Mouse (Mus musculus) right cerebral cortex, postnatal 4 days (tissue): ENCODE measurements around the gene Coro2a.

Source experiments
- DNase-seq: peaks from one replicate; pipeline ENCODE4 v3.0.0-alpha.2; 2022

Gene Coro2a

GRCm38 (mm10) chr4:46555762-46556161 lies 46.2 kb downstream of the Coro2a start:
- DNase-seq: no peak

DNA sequence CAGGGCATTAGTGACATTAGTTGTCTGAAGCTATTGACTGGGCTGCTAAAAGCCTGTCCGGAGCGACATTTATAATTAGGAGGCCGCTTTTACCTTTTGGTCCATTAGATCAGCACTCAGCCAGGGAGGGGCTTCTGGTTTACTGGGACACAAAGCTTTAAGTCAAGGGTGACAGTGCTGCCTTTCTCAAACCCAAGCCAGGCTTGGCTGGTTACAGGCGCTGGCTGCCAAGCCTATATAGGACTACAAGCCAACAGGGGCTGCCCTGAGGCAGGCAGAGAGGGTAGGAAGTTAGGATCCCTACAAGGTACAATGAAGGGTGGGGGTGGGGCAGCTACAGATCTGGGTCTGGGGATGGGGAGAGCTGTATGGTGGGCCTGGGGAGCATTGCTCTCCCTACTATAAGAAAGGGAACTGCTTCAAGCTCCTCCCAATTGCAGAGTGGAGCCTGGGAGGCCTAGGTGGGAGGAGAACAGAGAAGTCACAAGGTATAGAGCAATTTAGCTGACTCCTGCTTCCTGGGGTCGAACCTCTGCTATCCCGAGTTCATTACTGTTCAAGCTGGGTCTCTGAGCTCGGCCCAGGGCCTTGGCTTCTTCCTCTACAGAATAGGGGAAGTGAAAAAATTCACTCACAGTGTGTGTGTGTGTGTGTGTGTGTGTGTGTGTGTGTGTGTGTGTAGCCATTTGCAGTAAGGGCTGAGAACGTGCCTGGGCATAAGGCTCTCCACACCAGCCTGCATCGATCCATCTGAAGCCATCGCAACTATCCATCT lies 47.5 kb downstream of the Coro2a start:
- DNase-seq: no peak

DNA sequence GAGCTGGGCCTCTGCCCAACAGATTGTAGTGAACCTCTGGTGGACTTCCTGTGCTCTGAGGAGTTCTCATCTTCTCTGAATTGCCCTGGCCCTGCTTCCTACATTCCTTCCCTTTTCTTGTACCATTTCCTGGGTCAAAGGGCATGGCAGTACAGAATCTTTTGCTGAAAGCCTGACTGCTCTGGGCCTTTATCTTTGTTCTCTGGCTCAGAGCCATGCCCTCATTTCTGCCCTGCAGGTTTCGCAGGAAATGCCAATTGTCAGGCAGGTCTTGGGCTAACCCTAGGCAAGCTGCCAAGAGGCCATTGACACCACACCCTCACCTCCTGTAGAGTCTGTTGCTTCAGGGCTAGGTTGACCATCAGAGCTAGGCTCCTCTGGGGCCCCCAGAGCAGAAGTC lies 48.1 kb downstream of the Coro2a start:
- no peak for DNase-seq

- DNase-seq: no peak
Measured at GRCm38 (mm10) chr4:46550406-46550805, 51.6 kb downstream of the Coro2a start.

DNA sequence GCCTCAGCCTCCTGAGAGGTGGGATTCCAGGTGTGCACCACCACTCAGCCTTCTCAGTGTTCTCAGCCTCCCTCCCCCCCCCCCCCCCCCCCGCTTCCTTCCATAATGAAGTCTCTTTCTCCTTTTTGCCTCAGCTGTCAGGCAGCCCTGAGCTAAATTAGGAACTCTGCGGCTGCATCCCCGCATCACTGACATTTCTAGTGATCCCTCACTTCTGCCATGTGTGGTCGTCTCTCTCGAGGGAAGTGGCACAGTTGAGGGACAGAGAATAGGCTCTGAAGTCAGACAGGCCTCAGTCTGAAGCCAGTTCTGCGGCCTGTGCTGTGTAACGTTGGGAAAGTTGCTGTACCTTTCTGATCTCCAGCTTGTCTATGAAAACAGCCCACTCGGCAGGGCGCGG lies 52.0 kb downstream of the Coro2a start:
- no peak for DNase-seq

DNA sequence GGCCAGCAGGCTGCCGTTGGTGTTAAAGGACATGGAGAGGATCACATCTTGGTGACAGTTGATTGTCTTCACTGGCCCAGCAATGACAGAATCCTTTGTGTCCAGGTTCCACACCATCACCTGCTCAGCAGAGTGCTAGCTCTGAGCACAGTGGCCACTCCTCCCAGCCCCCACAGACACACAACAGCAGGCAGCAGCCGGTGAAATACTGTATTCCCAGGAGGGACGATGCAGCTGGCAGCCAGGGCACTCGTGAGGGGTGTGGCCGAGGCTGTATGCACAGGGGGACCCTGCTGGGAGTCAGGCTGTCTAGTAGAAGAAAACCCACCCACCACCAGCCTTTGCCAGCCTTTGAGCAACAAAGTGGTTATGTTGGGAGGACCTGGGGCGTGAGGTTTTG lies 55.3 kb downstream of the Coro2a start:
- DNase-seq: no peak

GRCm38 (mm10) chr4:46545498-46545897 lies 56.5 kb downstream of the Coro2a start:
- no peak for DNase-seq

DNA sequence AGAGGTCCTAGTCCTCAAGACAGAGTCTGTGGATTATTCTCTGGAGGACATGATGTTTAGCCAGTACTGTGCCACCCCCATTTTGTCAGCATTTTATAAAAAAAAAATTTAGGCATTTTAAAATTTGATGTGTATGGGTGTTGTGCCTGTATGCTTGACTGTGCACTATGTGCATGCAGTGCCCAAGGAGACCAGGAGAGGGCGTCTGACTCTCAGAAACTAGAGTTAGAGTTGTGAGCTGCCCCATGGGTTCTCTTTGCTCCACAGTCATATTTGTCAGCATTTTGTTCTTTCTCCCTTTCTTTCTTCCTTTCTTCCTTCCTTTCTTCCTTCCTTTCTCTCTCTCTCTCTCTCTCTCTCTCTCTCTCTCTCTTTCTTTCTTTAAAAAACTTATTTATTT lies 57.7 kb downstream of the Coro2a start:
- DNase-seq: peak; percentile 53

DNA sequence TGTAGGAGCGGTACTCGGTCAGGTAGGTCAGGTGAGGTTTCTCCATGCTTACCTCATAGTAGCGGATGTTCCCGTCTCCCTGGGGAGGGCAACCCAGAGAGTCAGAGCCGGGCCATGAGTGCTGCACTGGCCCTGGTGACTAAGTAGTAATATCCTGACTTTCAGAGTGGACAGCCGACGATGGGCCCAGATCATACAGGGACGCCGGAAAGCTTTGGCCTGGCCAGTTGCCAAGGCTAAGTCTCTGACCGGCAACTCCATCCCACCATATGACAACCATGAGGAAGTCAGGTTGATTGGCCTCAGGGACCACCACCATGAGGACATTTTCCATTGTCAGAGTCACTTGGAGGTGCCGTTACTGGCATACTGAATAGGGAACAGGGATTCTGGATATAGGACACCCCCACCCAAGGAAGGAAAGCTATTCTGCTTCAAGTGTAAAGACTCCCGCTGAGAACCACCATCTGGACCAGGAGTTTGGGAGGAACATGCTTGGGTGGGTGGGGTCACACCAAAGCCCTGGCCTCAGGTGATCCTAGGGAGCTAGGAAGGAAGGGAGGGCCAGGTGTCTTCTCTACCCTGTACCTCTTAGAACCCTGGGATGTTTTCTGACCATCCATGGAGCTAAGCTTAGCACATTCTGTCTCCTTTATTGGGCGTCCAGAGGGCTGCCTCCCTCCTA lies 58.5 kb downstream of the Coro2a start:
- no peak for DNase-seq

GRCm38 (mm10) chr4:46541707-46542106 lies 60.3 kb downstream of the Coro2a start:
- DNase-seq: no peak

GRCm38 (mm10) chr4:46539167-46539566 lies 62.8 kb downstream of the Coro2a start:
- no peak for DNase-seq

GRCm38 (mm10) chr4:46535840-46536361 lies 66.1 kb downstream of the Coro2a start, which contains the start of gene Trim14:
Trim14 (minus strand) TSS chr4:46536141.
- DNase-seq: no peak

GRCm38 (mm10) chr4:46535094-46535830 lies 66.7 kb downstream of the Coro2a start:
- DNase-seq: no peak

DNA sequence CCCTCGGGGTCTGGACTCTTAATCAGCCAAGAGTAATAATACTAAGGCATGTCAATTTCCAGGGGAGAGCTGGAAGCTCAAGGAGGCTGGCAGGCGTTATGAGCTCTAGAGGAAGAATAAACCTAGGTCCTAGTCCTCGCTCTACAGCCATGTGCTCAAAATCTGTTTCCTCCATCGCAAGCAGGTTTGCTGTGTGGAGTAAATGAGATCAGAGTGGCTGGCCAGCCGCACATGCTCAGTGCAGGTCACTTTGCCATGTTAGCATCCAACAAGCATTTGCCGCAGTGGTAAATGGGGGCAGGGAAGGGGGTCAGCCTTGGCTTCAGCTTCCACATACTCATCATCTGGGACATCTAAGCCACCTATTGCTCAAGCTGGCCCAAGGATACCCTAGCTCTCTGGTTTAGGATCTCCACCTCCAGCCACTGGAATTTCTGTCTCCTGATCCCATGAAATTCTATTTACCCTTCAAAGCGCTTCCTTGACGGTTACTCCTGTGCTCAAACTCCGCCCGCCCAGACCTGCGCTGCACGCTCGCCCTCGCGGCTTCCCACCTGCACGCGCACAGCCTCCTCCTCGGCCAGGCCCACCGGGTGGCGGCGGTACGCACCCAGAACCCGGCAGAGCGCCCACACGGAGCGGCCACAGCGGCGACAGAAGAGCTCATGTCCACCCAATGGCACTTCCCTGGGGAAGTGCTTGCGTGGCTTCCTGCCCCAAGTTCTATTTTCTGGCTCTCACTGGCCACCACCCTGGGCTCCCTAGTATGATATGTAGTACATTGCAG lies 67.9 kb downstream of the Coro2a start:
- no peak for DNase-seq

DNA sequence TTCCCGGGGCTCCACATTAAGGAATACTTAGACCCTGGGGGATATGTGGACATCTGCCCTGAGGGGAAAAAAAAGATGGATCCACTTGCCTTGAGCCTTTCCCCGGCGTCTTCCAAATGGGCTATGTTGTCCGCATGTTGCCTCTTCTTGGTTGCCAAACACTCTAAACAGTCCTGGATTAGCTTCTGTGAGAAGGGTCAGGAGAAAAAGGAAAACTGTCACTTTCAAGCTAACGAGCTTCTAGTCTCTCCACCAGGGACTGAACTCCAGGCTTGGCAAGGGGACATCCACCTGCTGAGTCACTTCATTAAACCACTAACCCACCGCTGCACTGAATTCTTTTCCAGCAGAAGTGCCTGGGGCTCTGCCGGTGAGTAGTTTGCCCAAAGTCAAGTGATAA lies 69.1 kb downstream of the Coro2a start:
- no peak for DNase-seq

DNA sequence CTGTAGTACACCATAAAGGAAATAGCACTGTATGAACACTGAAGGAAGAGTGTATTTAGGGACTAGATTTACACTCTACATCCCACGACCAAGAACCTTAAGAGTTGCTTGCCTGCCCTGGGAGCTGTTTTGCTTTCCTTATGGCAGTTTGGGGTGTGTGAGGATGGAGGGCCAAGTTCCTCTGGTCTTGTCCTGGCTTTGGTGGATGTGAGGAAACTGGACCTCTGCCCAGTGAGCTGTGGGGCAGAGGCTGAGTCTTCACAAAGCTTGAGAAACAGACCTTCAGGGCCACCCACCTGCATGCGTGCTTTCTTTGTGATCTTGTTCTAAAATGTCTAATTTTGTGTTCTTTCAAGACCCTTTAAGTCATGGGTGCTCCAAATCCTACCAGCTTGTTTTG lies 69.5 kb downstream of the Coro2a start:
- DNase-seq: no peak

GRCm38 (mm10) chr4:46529722-46530121 lies 72.3 kb downstream of the Coro2a start:
- no peak for DNase-seq

DNA sequence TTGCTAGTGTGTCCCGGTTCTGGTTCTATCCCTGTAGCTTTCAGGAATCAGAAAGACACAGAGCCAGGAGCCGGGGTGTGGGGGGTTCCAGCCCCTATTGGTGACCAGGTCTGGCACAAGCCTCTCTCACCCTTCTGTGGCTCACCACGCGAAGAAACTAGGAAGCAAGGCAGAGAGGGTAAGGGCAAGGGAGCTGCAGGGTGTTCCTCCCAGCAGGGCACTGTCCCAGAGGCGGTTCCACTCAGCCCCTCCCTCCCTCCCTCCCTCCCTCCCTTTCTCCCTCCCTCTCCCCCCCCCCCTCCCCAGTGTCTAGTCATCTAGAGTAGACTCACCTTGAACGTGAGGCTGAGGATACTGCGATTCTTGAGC lies 74.5 kb downstream of the Coro2a start:
- no peak for DNase-seq

DNA sequence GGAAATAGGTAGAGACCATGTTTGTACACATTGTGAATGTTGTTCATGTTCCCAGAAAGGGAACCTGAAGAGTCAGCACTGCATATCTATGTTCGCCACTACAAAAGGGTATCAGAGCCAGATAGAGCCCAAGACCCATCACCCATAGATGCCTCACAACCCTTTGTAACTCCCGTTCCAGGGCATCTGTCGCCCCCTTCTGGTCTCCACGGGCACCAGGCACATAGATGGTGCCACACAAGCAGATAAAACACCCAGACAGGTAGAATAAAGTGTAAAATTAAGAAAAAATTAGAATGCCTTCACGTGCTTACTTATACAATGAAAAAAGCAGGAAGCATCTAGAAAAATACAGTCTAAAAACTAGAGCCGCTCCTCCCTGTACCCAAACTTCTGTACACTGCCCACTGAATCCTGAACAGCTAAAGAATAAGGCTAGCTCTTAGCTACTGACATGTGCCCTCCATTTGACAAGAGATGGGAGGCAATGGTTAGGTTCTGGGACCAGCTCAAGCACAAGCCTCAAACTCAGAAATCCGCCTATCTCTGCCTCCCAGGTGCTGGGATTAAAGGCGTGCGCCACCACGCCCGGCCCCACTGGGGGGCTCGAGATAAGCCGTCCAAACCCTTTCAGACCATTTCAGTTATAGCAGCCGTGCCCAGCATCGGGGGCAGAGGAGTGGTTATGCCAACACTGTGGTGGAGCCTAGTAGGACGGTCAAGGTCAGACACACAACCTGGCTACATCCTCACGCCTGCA lies 75.0 kb downstream of the Coro2a start:
- DNase-seq: no peak

DNA sequence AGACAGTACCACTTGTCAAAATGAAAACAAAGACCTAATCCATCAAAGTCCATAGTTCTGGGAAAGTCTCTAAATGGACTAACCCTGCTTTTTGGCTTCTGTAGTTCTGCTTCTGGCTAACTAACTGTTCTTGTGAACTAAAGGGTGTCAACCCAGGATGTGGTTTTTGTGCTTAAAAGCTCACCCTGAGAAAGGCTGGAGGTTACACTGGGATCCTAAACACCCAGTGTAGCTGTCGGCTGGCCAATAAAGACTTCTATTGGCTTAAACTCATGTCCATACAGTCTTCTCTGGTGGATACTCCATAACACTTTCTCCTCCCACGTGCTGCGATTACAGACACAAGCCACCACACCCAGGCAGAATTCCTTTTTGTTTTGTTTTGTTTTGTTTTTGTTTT lies 75.8 kb downstream of the Coro2a start:
- DNase-seq: no peak

DNA sequence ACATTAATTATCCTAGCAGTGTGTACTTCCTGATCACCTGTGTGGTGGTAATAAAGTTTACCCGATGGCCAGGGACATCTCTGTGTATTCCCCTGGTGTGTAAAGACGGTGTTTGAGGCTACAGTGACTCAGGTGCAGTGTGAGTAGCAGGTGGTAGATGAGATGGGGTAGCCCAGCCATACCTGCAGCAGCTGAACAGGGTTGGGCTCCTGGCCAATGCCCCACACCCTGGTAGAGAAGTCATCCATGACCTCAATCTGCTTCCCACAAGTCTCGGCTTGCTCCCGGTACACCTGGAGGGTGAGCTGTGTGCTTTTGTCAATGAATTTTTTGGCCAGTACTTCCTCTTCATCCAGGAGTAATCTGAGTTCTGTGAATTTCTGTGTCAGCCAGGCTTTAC lies 78.7 kb downstream of the Coro2a start:
- DNase-seq: no peak

DNA sequence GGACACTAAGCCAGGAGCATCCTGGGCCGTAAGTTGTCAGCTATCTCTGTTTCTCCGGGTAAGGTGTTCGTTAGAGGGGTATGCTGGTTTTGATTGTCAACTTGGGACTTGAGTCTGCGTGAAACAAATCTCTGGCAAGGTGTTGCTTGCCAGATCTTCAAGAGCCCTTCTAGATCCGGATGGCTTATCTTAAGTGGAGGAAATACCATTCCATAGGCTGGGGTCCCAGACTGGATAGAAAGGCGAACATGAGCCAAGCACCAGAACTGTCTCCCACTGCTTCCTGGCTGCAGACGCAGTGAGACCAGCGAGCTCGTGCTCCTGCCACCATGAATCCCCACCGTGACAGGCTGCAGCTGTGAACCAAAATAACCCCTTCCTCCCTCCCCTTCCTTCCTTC lies 80.5 kb downstream of the Coro2a start:
- no peak for DNase-seq
